Mouse (Mus musculus): Measurements from ENCODE around the gene Ncor2.

DNA sequence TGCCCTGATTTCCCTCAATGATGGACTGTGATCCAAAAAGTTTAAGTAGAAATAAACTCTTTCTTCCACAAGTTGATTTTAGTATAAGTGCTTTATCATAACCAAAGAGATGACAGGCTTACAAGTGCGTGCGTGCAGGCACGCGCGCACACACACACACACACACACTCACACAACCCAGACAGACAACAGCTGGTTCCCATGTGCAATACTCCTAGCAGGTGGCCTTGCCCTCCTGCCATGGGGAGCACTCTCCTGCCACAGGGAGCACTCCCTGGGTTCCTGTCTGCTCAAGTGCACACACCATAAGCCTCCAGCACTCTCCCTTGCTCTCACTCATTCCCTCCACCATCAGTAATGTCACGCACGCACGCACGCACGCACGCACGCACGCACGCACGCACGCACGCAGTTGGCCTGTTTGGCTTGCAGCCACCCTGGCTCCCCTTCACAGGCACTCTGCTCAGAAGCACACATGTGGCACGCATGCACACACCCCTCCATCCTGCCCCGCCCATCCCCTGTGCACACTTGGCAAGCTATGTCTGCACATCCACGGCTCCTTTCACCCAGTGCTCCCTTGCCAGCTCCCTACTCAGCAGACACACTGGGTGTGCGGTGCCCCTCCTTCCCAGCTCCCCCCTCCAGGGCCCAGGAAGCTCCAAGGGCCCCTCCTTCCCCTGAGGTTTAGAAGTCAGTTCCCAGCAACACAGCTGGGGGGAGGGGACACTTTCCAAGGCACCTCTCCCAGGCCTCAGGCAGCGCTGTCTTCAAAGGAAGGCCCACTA lies 22.4 kb downstream of the Ncor2 start:
- TF ChIP-seq POLR2A (IDR thresholded peaks at IDR 0.05; ENCODE audit: borderline replicate concordance, control insufficient read depth, low read depth, low read length) (no peak), CTCF (IDR thresholded peaks at IDR 0.05; ENCODE audit: control insufficient read depth, insufficient read depth, low read length) (no peak)
